Mouse (Mus musculus) frontal cortex, postnatal 25 days (tissue): ENCODE results near the gene Rplp2.

Experiments
- DNase-seq, 2 experiments: peaks; one replicate each; pipeline ENCODE4 v3.0.0; 2022; ENCODE audit warnings: low spot score in 2 of 2

Rplp2 gene

GRCm38 (mm10) chr7:141467230-141468030 is 20.3 kb downstream of the Rplp2 start, which contains the start of gene Cd151:
Gene Cd151, plus strand, starts transcription at chr7:141467392.
- DNase-seq, result no peak

GRCm38 (mm10) chr7:141468164-141468521 is 21.0 kb downstream of the Rplp2 start:
- no peak for DNase-seq

DNA sequence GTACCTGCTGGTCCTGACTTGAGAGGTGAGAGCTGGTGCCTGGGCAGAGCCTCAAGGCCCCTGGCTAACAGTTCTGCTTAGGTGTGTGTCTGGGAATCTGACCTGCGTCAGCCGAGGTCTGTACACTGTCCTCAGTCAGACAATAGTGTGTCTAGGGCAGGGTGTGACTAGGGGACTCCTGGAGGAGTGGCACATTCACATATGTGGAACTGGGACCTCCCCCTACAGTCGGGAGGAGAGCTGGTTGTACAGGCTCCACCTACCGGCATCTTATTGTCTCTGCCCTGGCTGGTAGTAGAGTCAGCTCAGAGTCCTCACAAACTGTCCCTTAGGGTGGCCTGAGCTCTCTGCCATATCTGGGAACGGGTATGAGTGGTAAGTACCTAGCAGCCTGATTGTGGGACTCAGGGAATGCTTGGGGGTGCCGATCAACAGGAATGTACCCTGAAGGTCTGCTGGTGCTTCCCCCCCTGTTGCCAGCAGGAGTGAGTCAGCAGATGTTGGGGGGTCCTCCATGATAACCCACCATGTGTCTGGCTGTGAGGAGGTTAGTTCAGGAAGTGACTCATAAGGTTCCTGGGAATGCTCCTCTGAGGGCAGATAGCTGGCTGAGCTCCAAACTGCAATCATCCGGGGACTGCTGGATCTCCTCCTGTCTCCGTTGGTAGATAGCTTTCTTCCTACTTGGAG is 21.5 kb downstream of the Rplp2 start:
- no peak for DNase-seq

DNA sequence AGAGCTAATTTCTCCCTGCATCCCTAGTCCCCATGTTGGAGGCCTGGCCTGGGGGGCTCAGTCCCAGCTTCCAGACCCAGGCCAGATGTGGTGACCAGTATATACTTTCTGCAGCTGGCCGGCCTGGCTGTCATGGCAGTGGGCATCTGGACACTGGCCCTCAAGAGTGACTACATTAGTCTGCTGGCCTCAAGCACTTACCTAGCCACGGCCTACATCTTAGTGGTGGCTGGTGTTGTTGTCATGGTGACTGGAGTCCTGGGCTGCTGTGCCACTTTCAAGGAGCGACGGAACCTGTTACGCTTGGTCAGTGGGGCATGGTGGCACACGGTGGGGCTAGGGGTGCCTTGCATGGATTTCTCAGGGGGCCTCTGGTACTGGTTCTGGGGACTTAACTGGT is 22.2 kb downstream of the Rplp2 start:
- DNase-seq, result no peak

- DNase-seq, result no peak
These were observed 22.9 kb downstream of the Rplp2 start for GRCm38 (mm10) chr7:141469901-141470636.

- DNase-seq, result no peak
These were observed 23.4 kb downstream of the Rplp2 start for GRCm38 (mm10) chr7:141470637-141470944.

GRCm38 (mm10) chr7:141471236-141471635 is 24.1 kb downstream of the Rplp2 start:
- DNase-seq, result no peak

GRCm38 (mm10) chr7:141472226-141472625 is 25.1 kb downstream of the Rplp2 start:
- no peak for DNase-seq

- DNase-seq, result no peak
These were observed 25.6 kb downstream of the Rplp2 start for GRCm38 (mm10) chr7:141472763-141473162.

DNA sequence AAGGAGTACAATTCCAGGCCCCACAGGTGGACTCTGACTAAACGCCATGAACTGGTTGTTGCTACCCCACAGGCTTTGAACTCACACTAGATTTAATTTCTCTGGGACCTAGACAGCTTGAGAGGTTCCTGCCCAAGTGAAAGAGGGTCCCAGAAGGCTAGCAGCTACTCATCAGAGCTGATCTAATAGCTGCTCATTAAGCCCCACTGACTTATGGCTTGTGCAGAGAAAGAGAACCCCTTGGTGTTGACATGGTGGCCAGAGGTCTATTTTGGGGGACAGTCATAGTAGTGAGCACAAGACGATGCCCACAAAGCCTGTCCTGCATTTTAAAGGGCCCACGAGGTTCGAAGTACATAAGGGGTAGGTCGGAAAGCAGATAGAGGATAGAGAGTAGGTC is 27.0 kb downstream of the Rplp2 start:
- DNase-seq, result no peak

GRCm38 (mm10) chr7:141475011-141475804 is 28.0 kb downstream of the Rplp2 start, which contains the start of the genes Polr2l and Tspan4:
Gene Polr2l, minus strand, starts transcription at chr7:141475132.
Gene Tspan4, plus strand, starts transcription at chr7:141475240.
- DNase-seq, result peak; percentile 73 to 74

- DNase-seq, result no peak
These were observed 28.6 kb downstream of the Rplp2 start for GRCm38 (mm10) chr7:141475805-141476158.

- no peak for DNase-seq
These were observed 29.2 kb downstream of the Rplp2 start for GRCm38 (mm10) chr7:141476226-141476980.

- no peak for DNase-seq
These were observed 29.8 kb downstream of the Rplp2 start for GRCm38 (mm10) chr7:141476981-141477370.

DNA sequence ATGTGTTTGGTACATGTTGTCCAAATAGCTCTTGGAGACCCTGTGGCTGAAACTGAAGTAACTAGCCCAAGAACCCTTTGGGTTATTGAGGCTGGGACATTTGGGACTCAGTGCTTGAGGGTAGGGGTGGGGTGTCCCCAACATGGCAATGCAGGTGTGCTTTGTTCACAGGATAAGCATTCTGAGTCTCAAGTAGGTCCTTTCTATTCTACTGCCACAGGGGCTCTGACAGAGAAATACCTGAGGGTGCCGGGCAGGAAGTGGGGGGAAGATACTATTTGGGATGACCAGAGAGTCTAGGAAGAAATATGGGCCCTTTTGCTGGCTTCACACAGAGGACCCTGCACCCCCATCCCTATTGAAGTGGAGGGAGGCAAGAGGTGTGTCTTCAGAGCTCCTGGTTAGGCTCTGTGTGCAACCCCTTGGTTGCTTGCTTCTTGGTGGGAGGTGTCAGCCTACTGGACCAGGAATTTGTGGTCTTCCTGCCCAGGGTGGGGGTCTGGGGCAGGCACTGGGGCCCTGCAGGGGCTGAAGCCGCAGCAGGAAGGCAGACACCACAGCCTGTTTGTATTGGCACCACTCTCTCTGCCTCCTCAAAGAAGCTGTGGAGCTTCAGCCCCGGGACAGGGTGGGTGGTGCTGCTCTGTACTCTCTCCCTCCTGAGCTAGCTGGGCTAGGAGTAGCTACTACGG is 30.6 kb downstream of the Rplp2 start:
- no peak for DNase-seq

DNA sequence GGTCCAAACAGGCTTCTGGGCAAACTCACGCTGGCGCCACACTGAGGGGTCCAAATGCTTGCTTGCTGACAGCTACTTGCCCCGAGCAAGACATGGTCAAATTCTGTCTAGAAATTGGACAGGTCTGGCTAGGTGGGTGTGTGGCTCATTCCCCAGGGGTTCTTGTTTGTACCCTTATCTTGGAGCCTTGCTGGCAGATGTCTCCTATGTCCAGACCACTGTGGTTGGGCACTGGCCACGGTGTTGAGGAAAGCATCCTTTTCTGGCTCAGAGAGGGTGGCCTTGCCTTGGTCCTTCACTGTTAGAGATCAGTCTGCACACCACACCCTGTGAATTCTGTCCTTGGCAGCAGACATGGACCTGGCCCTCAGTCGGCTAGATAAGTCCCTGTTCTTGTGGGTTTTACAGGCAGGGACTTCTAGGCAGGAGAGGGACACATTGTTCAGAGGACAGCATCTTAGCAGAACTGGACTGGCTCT is 31.1 kb downstream of the Rplp2 start:
- DNase-seq, result no peak

GRCm38 (mm10) chr7:141480842-141481497 is 33.8 kb downstream of the Rplp2 start:
- peak; percentile 40 to 63 for DNase-seq

- no peak for DNase-seq
These were observed 34.6 kb downstream of the Rplp2 start for GRCm38 (mm10) chr7:141481498-141482401.

- no peak for DNase-seq
These were observed 35.4 kb downstream of the Rplp2 start for GRCm38 (mm10) chr7:141482531-141483024.
